Mouse (Mus musculus): Measurements from ENCODE around the gene Filip1.
A peak's percentile ranks its signal among the peaks of the same experiment; 100 is the strongest.
"Not testable (repeated sequence)": the region's sequence is repeated elsewhere in the genome, so short reads cannot be mapped to it uniquely, and the experiment has no call there.

The Filip1 gene

GRCm38 (mm10) chr9:80012751-80013150 is at the start of gene Filip1:
Filip1 (minus strand) TSS chr9:80012851.
- no peak for DNase-seq (ENCODE audit: low spot score in 2 of 2)

GRCm38 (mm10) chr9:80057690-80058089 is 45.0 kb upstream of the Filip1 start:
- no peak for DNase-seq (ENCODE audit: low spot score in 2 of 2)

- no peak for DNase-seq (ENCODE audit: low spot score in 2 of 2)
Observed at GRCm38 (mm10) chr9:80052951-80053350, 40.3 kb upstream of the Filip1 start.

- not testable (repeated sequence) for DNase-seq (ENCODE audit: low spot score in 2 of 2)
Observed at GRCm38 (mm10) chr9:80049271-80049670, 36.6 kb upstream of the Filip1 start.

- DNase-seq (ENCODE audit: low spot score in 2 of 2): not testable (repeated sequence)
Observed at GRCm38 (mm10) chr9:80044301-80044700, 31.6 kb upstream of the Filip1 start.

- DNase-seq (ENCODE audit: low spot score in 2 of 2): no peak
Observed at GRCm38 (mm10) chr9:80039296-80039815, 26.7 kb upstream of the Filip1 start.

GRCm38 (mm10) chr9:80037997-80038383 is 25.3 kb upstream of the Filip1 start:
- no peak for DNase-seq (ENCODE audit: low spot score in 2 of 2)

- DNase-seq (ENCODE audit: low spot score in 2 of 2): no peak
Observed at GRCm38 (mm10) chr9:80037262-80037996, 24.8 kb upstream of the Filip1 start.

GRCm38 (mm10) chr9:80026581-80027021 is 13.9 kb upstream of the Filip1 start:
- no peak for DNase-seq (ENCODE audit: low spot score in 2 of 2)

GRCm38 (mm10) chr9:80026017-80026416 is 13.4 kb upstream of the Filip1 start:
- peak in 1 of 2 experiments; percentile 33 for DNase-seq (ENCODE audit: low spot score in 2 of 2)

GRCm38 (mm10) chr9:80025347-80025746 is 12.7 kb upstream of the Filip1 start:
- DNase-seq (ENCODE audit: low spot score in 2 of 2): not testable (repeated sequence)

GRCm38 (mm10) chr9:80022821-80023220 is 10.2 kb upstream of the Filip1 start:
- DNase-seq (ENCODE audit: low spot score in 2 of 2): no peak

GRCm38 (mm10) chr9:80021648-80022047 is 9.0 kb upstream of the Filip1 start:
- no peak for DNase-seq (ENCODE audit: low spot score in 2 of 2)

- no peak for DNase-seq (ENCODE audit: low spot score in 2 of 2)
Observed at GRCm38 (mm10) chr9:80020429-80020828, 7.8 kb upstream of the Filip1 start.

GRCm38 (mm10) chr9:80012016-80012415 is 635 bp downstream of the Filip1 start:
- no peak for DNase-seq (ENCODE audit: low spot score in 2 of 2)

- peak; percentile 45 to 70 for DNase-seq (ENCODE audit: low spot score in 2 of 2)
Observed at GRCm38 (mm10) chr9:80002394-80003188, 10.1 kb downstream of the Filip1 start.

GRCm38 (mm10) chr9:79997282-79997681 is 15.4 kb downstream of the Filip1 start:
- no peak for DNase-seq (ENCODE audit: low spot score in 2 of 2)

GRCm38 (mm10) chr9:79994296-79994695 is 18.4 kb downstream of the Filip1 start:
- DNase-seq (ENCODE audit: low spot score in 2 of 2): no peak

GRCm38 (mm10) chr9:79993066-79993465 is 19.6 kb downstream of the Filip1 start:
- DNase-seq (ENCODE audit: low spot score in 2 of 2): no peak

- DNase-seq (ENCODE audit: low spot score in 2 of 2): no peak
Observed at GRCm38 (mm10) chr9:79990456-79991017, 22.1 kb downstream of the Filip1 start.

GRCm38 (mm10) chr9:79989703-79990102 is 22.9 kb downstream of the Filip1 start:
- DNase-seq (ENCODE audit: low spot score in 2 of 2): no peak

- DNase-seq (ENCODE audit: low spot score in 2 of 2): no peak
Observed at GRCm38 (mm10) chr9:79989061-79989460, 23.6 kb downstream of the Filip1 start.

Data from spleen, postnatal 14 days (tissue).